Mouse (Mus musculus): ENCODE results near the gene Pop4. TPM values are rescaled to one million over a fixed set of nuclear protein-coding genes. Genes with fewer than 3 reads are reported as not detected.

Pop4 gene
- 66.7 and 71.2 TPM in 2 replicates for polyA plus RNA-seq (2012; rRNA removed)

DNA sequence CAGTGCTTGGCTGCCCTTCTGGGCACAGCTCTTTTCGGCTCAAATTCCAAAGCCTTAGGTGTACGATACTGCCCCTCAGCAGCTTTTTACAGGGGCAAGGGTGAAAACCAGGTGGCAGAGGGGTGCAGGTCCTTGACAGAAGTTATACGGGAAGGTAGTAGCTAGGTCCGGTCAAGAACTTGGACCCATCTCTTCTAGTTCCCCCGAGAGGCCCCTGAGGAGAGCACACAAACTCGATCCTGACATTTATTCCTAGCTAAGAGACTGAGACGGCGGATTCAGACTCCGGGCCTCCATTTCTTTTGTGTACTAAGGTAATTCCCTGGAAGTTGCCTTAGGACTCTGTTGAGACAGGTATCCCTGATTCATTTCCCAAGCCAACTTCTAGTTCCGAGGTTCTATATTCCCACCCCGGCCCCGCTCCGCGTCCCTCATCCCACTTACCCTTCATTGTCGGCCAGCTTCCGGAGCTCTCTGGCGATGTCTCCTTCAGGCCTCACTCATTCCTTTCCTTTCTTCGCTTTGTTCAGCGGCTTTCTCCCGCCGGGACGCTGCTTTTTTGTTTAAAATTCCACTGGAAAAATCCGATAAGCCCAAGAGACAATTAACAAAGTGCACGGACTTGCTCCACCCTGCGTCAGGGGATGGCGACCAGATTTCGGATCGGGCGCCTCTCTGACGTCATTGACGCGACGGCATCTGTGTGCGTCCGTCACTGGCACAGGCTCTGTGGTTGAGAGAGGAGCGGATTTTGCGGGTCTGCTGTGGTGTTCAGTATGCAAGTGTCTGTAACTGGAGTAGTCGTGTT is at the start of gene Pop4:
Gene Pop4 (minus strand): TSS at position 721 of the 808 bp plus-strand sequence.

DNA sequence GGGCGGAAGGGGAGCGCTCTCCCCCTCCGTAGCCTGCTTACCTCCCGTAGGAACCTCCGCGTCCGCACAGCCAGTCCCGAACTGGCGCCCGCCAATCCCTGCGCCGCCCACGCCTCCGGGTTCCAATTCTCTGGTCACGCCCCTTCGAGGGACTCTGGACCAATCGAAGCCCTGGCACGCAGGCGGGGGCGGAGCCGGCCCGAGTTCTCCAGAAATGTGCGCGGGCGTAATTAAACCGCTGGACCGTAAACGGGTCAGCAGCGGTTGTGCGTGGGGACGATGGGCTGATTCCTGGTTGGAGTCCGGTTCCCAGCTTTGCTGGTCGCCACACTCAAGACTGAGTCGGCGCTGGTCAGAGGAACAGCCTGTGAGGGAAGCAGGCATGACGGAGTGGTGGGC is 43.3 kb downstream of the Pop4 start, which contains the start of gene Plekhf1:
Gene Plekhf1 (minus strand): TSS at position 117 of the 399 bp plus-strand sequence.

Other genes with a start within 250 kb of the Pop4 start
- gene Uri1, start 247.9 kb downstream of the Pop4 start, polyA plus RNA-seq (2012; rRNA removed), result 33.5 and 39.0 TPM in 2 replicates
- 54.4 and 59.6 TPM in 2 replicates for gene Ccne1, start 163.9 kb downstream of the Pop4 start, polyA plus RNA-seq (2012; rRNA removed)
- 10.5 and 10.8 TPM in 2 replicates for gene 1600014C10Rik, start 88.2 kb downstream of the Pop4 start, polyA plus RNA-seq (2012; rRNA removed)
- 0.74 and 1.4 TPM in 2 replicates for gene Plekhf1, start 43.4 kb downstream of the Pop4 start, polyA plus RNA-seq (2012; rRNA removed)

Data from central nervous system, embryonic 11.5 days (tissue).